Mouse (Mus musculus) bone marrow, adult 2 months (tissue): ENCODE measurements around the gene Sec62.

ENCODE experiments used
- CTCF ChIP-seq: fragments of 200-500 bp; IDR thresholded peaks from 2 replicates; pipeline ENCODE4 v1.5.1; 2011; ENCODE audit warnings: low read length, control low read depth; ENCODE audit not compliant: control insufficient read depth, insufficient read depth
- POLR2A ChIP-seq: fragments of 200-500 bp; IDR thresholded peaks from 2 replicates; pipeline ENCODE4 v1.6.1; 2011; ENCODE audit warnings: low read depth, mild to moderate bottlenecking, control low read depth, low read length, borderline replicate concordance; ENCODE audit not compliant: control insufficient read depth

GRCm38 (mm10) chr3:30831848-30832606 lies 39.4 kb downstream of the Sec62 start:
- TF ChIP-seq POLR2A (no peak), CTCF (no peak)
